24 mouse cellular contexts compared by ENCODE assay signal in genomic region chr17:20966681-20967080, GRCm38 (mm10). TPM values are rescaled to one million over a fixed set of nuclear protein-coding genes. Genes with fewer than 3 reads are reported as not detected.
"Had no signal": no experiment of that assay in that cellular context is flagged by ENCODE, and none has a peak within 500 bp of the region (broad histone marks: within the 10 kb centered on the region; RNA-seq: fewer than 3 reads in every experiment).

No protein-coding gene starts in this region.

- H3K9me3 ChIP-seq: lung, embryonic 15.5 days; megakaryocyte, embryonic 14.5 days; midbrain, embryonic 13.5 days; midbrain, embryonic 15.5 days; neural tube, embryonic 12.5 days; stomach, embryonic 15.5 days had no signal

- H3K27ac ChIP-seq: lung, embryonic 15.5 days; macrophage; midbrain, embryonic 13.5 days; midbrain, embryonic 15.5 days; neural tube, embryonic 12.5 days; stomach, embryonic 15.5 days; stomach, postnatal 0 days had no signal

- H3K4me3 ChIP-seq: lung, embryonic 15.5 days; megakaryocyte, embryonic 14.5 days; midbrain, embryonic 13.5 days; midbrain, embryonic 15.5 days; neural tube, embryonic 12.5 days; stomach, embryonic 15.5 days had no signal

- ATAC-seq: lung, postnatal 0 days; midbrain, embryonic 13.5 days; midbrain, embryonic 15.5 days had no signal

- DNase-seq: lung, adult 2 months; lung, postnatal 14 days; lung, postnatal 36 days; right cerebral cortex, postnatal 14 days; thymus, adult 2 months; thymus, postnatal 25 days; thymus, postnatal 4 days had no signal

- H3K4me1 ChIP-seq: lung, embryonic 15.5 days; megakaryocyte, embryonic 14.5 days; midbrain, embryonic 13.5 days; midbrain, embryonic 15.5 days; neural tube, embryonic 12.5 days; stomach, embryonic 15.5 days had no signal

- H3K27me3 ChIP-seq: lung, embryonic 15.5 days; megakaryocyte, embryonic 14.5 days; midbrain, embryonic 13.5 days; midbrain, embryonic 15.5 days; neural tube, embryonic 12.5 days; stomach, embryonic 15.5 days had no signal

RNA-seq across cellular contexts. Expression of gene Vmn1r233, which starts 29.6 kb away (rescaled TPM):
- total RNA-seq: megakaryocyte progenitor cell, adult 5-6 weeks; midbrain, postnatal 0 days; monocyte, adult 5-6 weeks; neutrophil, adult 5-6 weeks had no signal
- polyA plus RNA-seq: lung, adult 2 months; lung, embryonic 15.5 days; lung, postnatal 0 days; macrophage; midbrain, embryonic 13.5 days; midbrain, embryonic 15.5 days; midbrain, postnatal 0 days; neural tube, embryonic 12.5 days; neural tube, embryonic 14.5 days; spleen, adult 2 months; stomach, embryonic 15.5 days; stomach, postnatal 0 days; testis, adult 2 months; thymus, adult 2 months; urinary bladder, adult 2 months had no signal

RNA-seq across cellular contexts. Expression of gene Vmn1r232, which starts 47.2 kb away (rescaled TPM):
- total RNA-seq: megakaryocyte progenitor cell, adult 5-6 weeks; midbrain, postnatal 0 days; monocyte, adult 5-6 weeks; neutrophil, adult 5-6 weeks had no signal
- polyA plus RNA-seq: lung, adult 2 months; lung, embryonic 15.5 days; lung, postnatal 0 days; macrophage; midbrain, embryonic 13.5 days; midbrain, embryonic 15.5 days; midbrain, postnatal 0 days; neural tube, embryonic 12.5 days; neural tube, embryonic 14.5 days; spleen, adult 2 months; stomach, embryonic 15.5 days; stomach, postnatal 0 days; testis, adult 2 months; thymus, adult 2 months; urinary bladder, adult 2 months had no signal
